Mouse (Mus musculus) layer of hippocampus, adult 11-12 months (tissue): ENCODE results near the gene Cep78.

Experiments
- DNase-seq: peaks from one replicate; pipeline ENCODE4 v3.0.0; 2022; ENCODE audit warnings: low spot score

Gene Cep78

GRCm38 (mm10) chr19:15965082-15965481 lies 19.7 kb downstream of the Cep78 start:
- DNase-seq = peak; percentile 71

GRCm38 (mm10) chr19:15964533-15964932 lies 20.3 kb downstream of the Cep78 start:
- DNase-seq = no peak

GRCm38 (mm10) chr19:15963011-15963695 lies 21.6 kb downstream of the Cep78 start:
- DNase-seq = no peak

- DNase-seq = no peak
Observed at GRCm38 (mm10) chr19:15962313-15962712, 22.5 kb downstream of the Cep78 start.

- no peak for DNase-seq
Observed at GRCm38 (mm10) chr19:15950225-15950624, 34.6 kb downstream of the Cep78 start.

- DNase-seq = no peak
Observed at GRCm38 (mm10) chr19:15948867-15949266, 35.9 kb downstream of the Cep78 start.

GRCm38 (mm10) chr19:15948426-15948825 lies 36.4 kb downstream of the Cep78 start:
- no peak for DNase-seq

- no peak for DNase-seq
Observed at GRCm38 (mm10) chr19:15947237-15947636, 37.6 kb downstream of the Cep78 start, which contains the start of gene Psat1. TSS of gene Psat1 (minus strand) at chr19:15947337.

- DNase-seq = no peak
Observed at GRCm38 (mm10) chr19:15946663-15947062, 38.1 kb downstream of the Cep78 start.

GRCm38 (mm10) chr19:15943117-15943423 lies 41.7 kb downstream of the Cep78 start:
- no peak for DNase-seq

GRCm38 (mm10) chr19:15942421-15943116 lies 42.2 kb downstream of the Cep78 start:
- no peak for DNase-seq

GRCm38 (mm10) chr19:15941399-15941798 lies 43.4 kb downstream of the Cep78 start:
- DNase-seq = no peak

- peak; percentile 69 for DNase-seq
Observed at GRCm38 (mm10) chr19:15925719-15926045, 59.1 kb downstream of the Cep78 start.

GRCm38 (mm10) chr19:15924866-15925718 lies 59.7 kb downstream of the Cep78 start:
- peak; percentile 91 for DNase-seq

GRCm38 (mm10) chr19:15924181-15924865 lies 60.5 kb downstream of the Cep78 start:
- DNase-seq = peak; percentile 78

- peak; percentile 19 for DNase-seq
Observed at GRCm38 (mm10) chr19:15923426-15923825, 61.4 kb downstream of the Cep78 start.

- no peak for DNase-seq
Observed at GRCm38 (mm10) chr19:15919336-15919735, 65.5 kb downstream of the Cep78 start.

GRCm38 (mm10) chr19:15918111-15918510 lies 66.7 kb downstream of the Cep78 start:
- no peak for DNase-seq

- DNase-seq = no peak
Observed at GRCm38 (mm10) chr19:15913249-15913997, 71.4 kb downstream of the Cep78 start.

- DNase-seq = no peak
Observed at GRCm38 (mm10) chr19:15911441-15911840, 73.3 kb downstream of the Cep78 start.

GRCm38 (mm10) chr19:15910987-15911386 lies 73.8 kb downstream of the Cep78 start:
- no peak for DNase-seq

- no peak for DNase-seq
Observed at GRCm38 (mm10) chr19:15910488-15910887, 74.3 kb downstream of the Cep78 start.
